Mouse (Mus musculus) 3134 (cell line): ENCODE data around the gene Olfr344.

Experiments
- DNase-seq: peaks from one replicate; pipeline ENCODE4 v3.0.0-alpha.2; 2011; ENCODE audit warnings: low spot score; ENCODE audit not compliant: insufficient read length; ENCODE audit errors: extremely low read depth

The Olfr344 gene

GRCm38 (mm10) chr2:36566362-36566761 is at the start of gene Olfr344:
Olfr344 (plus strand) TSS chr2:36566662.
- DNase-seq, result no peak

GRCm38 (mm10) chr2:36524698-36525097 is 41.8 kb upstream of the Olfr344 start, which contains the start of gene Olfr342:
Olfr342 (plus strand) TSS chr2:36524998.
- no peak for DNase-seq

- no peak for DNase-seq
Observed at GRCm38 (mm10) chr2:36565156-36565555, 1.3 kb upstream of the Olfr344 start.

- no peak for DNase-seq
Observed at GRCm38 (mm10) chr2:36567022-36567421, 560 bp downstream of the Olfr344 start.

GRCm38 (mm10) chr2:36567845-36568244 is 1.4 kb downstream of the Olfr344 start:
- no peak for DNase-seq
